In the genomic region with DNA sequence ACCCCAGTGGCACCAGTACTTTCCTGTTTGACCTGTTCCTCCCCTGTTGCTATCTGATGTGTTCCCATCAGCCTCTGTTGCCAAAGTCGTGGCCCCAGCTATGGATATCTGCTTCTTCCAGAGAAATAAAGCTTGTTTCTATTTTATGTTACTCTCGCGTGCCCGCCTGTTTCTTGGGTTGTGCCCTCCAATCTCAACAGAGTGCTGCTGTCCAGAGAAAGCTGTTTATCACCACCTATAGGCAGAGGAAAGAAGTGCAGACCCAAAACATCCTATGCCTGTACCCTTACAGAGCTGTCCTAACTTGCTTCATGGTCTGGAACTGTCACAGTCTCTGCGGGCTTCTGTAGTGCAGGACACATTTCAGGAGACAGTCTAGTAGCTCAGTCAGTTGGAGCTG, we compare ENCODE assay signal across 9 mouse cellular contexts. TPM values are rescaled to one million over a fixed set of nuclear protein-coding genes. Genes with fewer than 3 reads are reported as not detected.
DNase-seq lines count a peak whose midpoint lies in the region; ATAC-seq and TF ChIP-seq lines count a peak whose summit lies in the region.
"Had no signal": no experiment of that assay in that cellular context is flagged by ENCODE, and none has a peak within 500 bp of the region (broad histone marks: within the 10 kb centered on the region; RNA-seq: fewer than 3 reads in every experiment).

No protein-coding gene starts in this region.

- H3K27me3 ChIP-seq in intestine, postnatal 0 days (replicated peaks; ENCODE audit: control insufficient read depth, insufficient read depth, low read length) = no peaks in the 10 kb centered on the region
- no peaks in the 10 kb centered on the region for H3K27me3 ChIP-seq in intestine, embryonic 15.5 days (replicated peaks)
- H3K27me3 ChIP-seq: embryonic facial prominence, embryonic 12.5 days had no signal

- peaks cover 26% of the 10 kb centered on the region for H3K36me3 ChIP-seq in intestine, postnatal 0 days (ENCODE audit: control insufficient read depth, insufficient read depth)
- H3K36me3 ChIP-seq in intestine, embryonic 15.5 days = peaks cover 26% of the 10 kb centered on the region

- DNase-seq in ES-CJ7 (ENCODE audit: low read depth, low spot score) = peak; percentile 76
- peak; percentile 76 to 83 for DNase-seq in cerebellum, postnatal 10 days
- DNase-seq in heart, postnatal 4 days = peak; percentile 68
- peak; percentile 64 for DNase-seq in lung, postnatal 14 days
- peak; percentile 60 for DNase-seq in testis, postnatal 10 days (ENCODE audit: low spot score)
- DNase-seq in layer of hippocampus, adult 9-10 months (ENCODE audit: low spot score) = no peak

- no peaks in the 10 kb centered on the region; the same call in 1 of the 2 replicates for H3K4me1 ChIP-seq in intestine, postnatal 0 days (replicated peaks; ENCODE audit: control insufficient read depth, insufficient read depth, low read length)
- H3K4me1 ChIP-seq in intestine, embryonic 15.5 days (replicated peaks) = peaks cover 4% of the 10 kb centered on the region; the same call in 1 of the 2 replicates
- H3K4me1 ChIP-seq: embryonic facial prominence, embryonic 12.5 days had no signal

- no peak overlapping the region for H3K4me3 ChIP-seq in intestine, postnatal 0 days (ENCODE audit: low read depth, low read length)
- no peak overlapping the region for H3K4me3 ChIP-seq in intestine, embryonic 15.5 days (replicated peaks)
- H3K4me3 ChIP-seq: embryonic facial prominence, embryonic 12.5 days had no signal

- H3K9me3 ChIP-seq in intestine, postnatal 0 days (ENCODE audit: control insufficient read depth) = no peaks in the 10 kb centered on the region
- H3K9me3 ChIP-seq in intestine, embryonic 15.5 days = no peaks in the 10 kb centered on the region
- H3K9me3 ChIP-seq: embryonic facial prominence, embryonic 12.5 days had no signal

- peak; percentile 82 for TF ChIP-seq CTCF in intestine, postnatal 0 days (IDR thresholded peaks at IDR 0.05; ENCODE audit: low read depth)

- H3K4me2 ChIP-seq in intestine, postnatal 0 days (replicated peaks; ENCODE audit: low read depth) = no peak overlapping the region
- no peak overlapping the region for H3K4me2 ChIP-seq in intestine, embryonic 15.5 days (replicated peaks)
- H3K4me2 ChIP-seq: embryonic facial prominence, embryonic 12.5 days had no signal

- ATAC-seq in intestine, postnatal 0 days = no peak
- no peak; the same call in 1 of the 2 replicates for ATAC-seq in intestine, embryonic 15.5 days

- no peak overlapping the region for H3K9ac ChIP-seq in intestine, postnatal 0 days (ENCODE audit: low read depth, low read length)
- H3K9ac ChIP-seq in intestine, embryonic 15.5 days = no peak overlapping the region
- H3K9ac ChIP-seq: embryonic facial prominence, embryonic 12.5 days had no signal

- no peak overlapping the region for H3K27ac ChIP-seq in intestine, postnatal 0 days (ENCODE audit: low read depth, low read length)
- no peak overlapping the region for H3K27ac ChIP-seq in intestine, embryonic 15.5 days
- H3K27ac ChIP-seq: embryonic facial prominence, embryonic 12.5 days had no signal

- WGBS in intestine, postnatal 0 days = 59% methylated on average over 5 of the region's 5 CpGs
- WGBS in intestine, embryonic 15.5 days = 69% methylated on average over 5 of the region's 5 CpGs

RNA-seq across cellular contexts. Expression of a gene that starts 39.7 kb away (rescaled TPM):
- 8.0 and 9.6 TPM in 2 replicates for polyA plus RNA-seq in intestine, postnatal 0 days (2015; fragmentation: Nextera tagmentation; extraction: Ambion mirVana)
- 9.2 and 10.1 TPM in 2 replicates for polyA plus RNA-seq in intestine, embryonic 15.5 days (2015; fragmentation: Nextera tagmentation; extraction: Ambion mirVana)
- total RNA-seq in heart, postnatal 4 days (2021) = 10 to 100 TPM; 38.4 to 49.9 TPM

RNA-seq across cellular contexts. Expression of a gene that starts 52.3 kb away (rescaled TPM):
- 0.95 and 1.0 TPM in 2 replicates for polyA plus RNA-seq in intestine, postnatal 0 days (2015; fragmentation: Nextera tagmentation; extraction: Ambion mirVana)
- 1.7 and 2.5 TPM in 2 replicates for polyA plus RNA-seq in intestine, embryonic 15.5 days (2015; fragmentation: Nextera tagmentation; extraction: Ambion mirVana)
- total RNA-seq in heart, postnatal 4 days (2021) = not detected
